Mouse (Mus musculus): Measurements from ENCODE around the gene Asna1.

Gene Asna1

DNA sequence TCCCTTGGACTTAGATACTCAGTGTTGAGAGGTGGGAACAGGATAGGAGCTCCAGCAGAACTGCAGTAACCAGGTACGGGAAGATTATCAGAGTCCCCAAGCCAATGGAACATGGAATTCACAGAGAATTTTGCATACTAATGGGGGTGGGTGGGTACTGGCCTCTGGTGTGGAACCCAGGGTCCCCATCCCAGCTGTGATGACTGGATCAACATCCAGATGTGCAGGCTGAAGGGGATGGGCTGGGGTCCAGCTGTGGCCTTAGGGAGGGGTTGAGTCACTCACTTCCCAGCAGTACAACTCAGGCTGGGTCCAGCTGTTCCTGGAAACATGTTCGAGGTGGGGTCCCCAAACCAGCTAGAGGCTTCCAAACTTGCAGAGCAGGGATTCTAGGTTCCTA, 37.2 kb downstream of the Asna1 start:
- no peak for DNase-seq

DNA sequence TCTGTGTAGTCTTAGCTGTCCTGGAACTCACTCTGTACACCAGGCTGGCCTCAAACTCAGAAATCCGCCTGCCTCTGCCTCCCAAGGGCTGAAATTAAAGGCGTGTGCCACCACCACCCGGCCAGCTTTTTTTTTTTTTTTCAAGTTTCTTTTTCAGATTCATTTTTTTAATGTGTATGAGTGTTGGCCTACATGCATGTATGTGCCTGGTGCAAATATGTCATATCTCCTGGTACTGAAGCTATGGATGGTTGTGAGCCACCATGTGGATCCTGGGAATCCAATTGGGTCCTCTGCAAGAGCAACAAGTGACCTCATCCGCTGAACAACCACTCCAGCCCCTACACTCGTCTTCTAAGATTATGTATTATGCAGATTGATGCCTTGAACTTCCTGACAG, 37.7 kb downstream of the Asna1 start:
- no peak for DNase-seq

DNA sequence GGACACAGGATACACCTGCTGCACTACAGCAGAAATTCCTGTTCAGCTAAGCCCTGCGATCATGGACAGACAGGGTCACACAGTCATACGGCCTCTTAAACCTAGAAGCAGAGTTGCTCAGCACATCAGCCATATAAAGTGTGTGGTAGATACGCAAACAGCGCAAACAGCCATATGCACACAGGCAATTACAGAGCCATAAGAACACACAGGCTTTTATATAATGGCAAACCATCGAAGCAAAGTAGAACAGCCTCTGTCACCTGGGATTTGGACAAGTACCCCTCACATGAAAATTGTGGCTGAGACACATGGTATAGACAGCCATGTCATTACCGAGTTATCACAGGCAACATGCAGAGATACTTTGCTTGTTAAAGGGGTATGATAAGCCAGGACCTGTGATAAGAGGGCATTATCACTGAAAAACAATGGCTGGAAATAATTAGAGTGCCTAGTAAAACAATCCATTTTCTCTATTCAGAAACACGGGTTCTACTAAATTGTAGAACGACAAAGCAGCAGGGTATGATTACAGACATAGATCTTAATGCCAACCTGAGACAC, 38.6 kb downstream of the Asna1 start:
- DNase-seq: no peak

DNA sequence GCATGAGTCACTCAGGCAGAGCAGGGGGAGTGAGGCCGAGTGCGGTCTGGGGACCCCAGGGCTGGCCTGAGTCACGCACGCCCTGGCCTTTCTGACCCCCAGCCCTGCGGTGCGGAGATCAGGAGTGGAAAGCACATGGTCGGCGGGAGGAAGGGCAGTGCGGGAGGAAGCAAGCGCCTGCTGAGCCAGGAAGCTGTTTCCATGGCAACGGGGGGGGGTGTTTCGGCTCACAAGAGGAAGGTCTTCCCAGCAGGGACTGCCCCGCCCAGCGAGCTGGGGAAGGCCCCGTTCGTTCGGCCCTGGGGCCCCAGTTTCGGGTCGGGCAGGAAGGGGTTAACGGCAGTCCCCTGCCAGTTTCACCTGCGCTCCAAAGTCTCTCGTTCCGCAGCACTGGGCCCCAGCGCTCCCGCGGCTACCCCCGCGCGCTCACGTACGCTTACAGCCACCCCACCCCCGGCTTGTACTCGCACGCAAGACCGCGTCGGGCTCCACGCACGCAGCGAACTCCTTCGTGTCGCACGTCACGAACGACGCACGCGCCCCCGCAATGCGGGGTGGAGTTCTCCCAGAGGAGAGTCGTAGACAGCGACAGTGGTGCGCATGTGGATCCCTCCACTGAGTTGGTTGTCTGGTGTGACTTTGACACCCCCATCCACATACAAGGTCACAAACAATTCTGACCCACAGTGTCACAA, 39.2 kb downstream of the Asna1 start:
- DNase-seq: peak; percentile 89

DNA sequence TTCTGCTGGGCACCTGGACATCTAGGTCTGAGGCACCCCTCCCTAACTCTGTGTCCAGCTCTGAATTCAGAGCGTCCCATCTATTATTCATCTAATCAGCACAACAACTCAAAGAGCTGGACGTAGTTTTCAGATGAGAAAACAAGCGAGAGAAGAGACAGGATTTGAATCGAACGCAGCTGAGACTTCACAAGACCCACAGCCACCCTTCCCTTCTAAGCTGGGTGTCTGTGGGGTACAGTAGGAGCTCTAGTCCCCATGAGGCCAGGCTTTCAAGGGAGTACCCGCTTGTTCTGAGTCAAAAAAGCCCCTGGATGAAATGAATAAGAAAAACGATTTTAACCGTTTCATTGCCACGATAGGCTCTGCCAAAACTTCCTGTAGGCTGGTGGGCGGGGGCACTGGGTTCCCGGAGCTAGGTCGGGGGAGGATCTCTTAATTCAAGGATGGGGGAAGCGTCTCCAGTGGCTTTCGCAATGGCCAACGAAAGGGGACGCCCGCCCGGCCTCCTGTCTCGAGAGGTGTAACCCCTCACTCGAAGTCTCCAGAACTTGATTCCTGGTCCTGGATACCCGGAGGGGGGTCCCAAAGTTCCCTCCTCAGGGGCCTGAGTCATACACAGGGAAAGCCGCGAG, 39.9 kb downstream of the Asna1 start:
- no peak for DNase-seq

DNA sequence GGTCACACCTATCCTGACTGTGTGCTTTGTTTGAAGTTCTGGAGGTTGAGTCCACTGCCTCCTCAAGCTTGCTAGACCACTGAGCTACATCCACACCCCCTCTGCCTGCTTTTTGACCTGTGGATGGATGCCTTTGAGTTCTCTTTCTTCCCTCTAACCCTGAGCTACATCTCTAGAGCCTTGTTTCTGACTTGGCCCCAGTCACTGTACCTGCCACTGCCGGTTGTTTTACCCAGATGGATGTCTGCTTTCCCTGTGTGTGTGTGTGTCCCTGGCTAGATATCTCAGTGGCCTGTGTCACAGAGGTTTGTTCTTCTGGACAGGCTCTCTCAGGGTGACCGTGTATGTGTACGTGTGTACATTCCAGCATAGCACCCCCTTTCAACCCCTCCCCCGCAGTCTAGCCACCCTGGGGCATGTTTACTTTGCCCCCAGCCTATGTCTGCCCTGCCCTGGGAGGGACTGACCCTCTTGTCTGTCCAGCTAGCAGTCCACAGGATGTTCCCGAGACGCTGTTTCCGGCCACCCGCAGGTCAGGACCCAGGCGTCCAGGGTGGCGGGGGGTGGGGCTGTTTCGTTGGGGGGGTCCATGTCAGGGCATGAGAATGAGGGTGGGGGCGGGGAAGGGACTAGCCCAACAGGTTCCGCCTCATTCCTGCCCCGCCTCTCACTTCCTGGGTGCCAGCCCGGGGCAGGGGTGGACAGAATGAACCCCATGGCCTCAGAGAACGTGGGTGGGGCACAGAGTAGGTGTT, 40.6 kb downstream of the Asna1 start:
- no peak for DNase-seq

DNA sequence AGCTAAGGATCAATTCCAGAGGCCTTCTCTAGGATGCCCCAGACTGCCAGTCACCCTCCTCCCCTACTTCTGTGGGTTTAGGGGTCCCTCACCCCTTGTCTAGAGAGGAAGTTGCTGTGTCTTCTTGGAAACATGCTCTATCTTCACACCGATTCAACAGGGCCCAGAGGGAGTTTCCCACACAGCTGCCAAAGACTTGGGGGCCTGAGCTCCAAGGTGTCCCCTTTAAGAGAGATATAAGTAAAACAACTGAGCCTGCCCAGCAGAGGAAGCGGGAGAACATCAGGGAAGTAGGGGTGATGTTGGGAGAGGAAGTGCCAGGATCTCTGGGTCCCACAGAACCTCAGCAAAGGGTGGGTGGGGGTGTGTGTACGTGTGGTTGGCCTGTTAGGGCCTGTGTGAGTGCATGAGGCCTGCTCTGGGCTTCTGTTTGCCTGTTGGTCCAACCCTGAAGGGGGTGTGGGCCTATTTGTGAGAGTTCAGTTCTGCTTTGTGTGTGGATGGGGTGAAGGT, 42.5 kb downstream of the Asna1 start:
- DNase-seq: no peak

DNA sequence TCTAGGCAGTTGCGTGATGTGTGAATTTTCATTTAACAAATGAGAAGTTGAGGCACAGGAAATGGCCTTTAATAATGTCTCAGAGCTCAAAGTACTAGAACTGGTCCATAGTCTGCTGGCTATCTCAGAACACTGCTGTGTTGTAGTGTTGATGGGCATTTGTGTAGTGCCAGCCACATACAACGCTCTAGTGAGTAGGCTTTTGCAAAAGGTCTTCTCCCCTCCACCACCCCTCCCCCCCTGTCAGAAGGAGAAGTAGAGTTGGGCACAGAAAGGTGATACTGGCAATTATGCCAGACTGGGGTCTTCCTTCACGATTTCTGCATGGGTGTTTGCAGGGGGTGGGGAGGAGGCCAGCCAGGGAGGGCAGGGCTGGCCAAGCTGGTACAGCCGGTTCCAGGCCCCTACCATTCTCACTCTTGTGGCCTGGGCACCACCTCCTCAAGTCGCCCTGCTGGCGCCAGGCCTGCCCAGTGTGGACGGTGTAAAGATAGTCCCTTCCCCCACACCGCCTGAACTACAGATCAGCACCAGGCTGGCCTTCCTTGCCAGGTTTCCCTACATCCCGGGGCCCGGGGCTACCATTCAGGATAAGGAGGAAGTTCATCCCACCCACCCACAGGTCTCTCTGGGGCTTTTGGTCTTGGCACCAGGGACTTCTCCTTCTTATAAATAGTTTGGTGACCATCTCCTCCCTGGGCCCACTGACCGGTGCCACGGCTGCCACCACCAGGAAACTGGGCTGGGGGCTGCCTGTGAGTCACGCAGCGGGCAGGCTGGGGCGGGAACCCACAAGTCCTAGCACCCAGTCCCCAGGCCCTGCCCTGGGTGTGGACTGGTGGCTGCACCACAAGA, 43.2 kb downstream of the Asna1 start:
- no peak for DNase-seq

DNA sequence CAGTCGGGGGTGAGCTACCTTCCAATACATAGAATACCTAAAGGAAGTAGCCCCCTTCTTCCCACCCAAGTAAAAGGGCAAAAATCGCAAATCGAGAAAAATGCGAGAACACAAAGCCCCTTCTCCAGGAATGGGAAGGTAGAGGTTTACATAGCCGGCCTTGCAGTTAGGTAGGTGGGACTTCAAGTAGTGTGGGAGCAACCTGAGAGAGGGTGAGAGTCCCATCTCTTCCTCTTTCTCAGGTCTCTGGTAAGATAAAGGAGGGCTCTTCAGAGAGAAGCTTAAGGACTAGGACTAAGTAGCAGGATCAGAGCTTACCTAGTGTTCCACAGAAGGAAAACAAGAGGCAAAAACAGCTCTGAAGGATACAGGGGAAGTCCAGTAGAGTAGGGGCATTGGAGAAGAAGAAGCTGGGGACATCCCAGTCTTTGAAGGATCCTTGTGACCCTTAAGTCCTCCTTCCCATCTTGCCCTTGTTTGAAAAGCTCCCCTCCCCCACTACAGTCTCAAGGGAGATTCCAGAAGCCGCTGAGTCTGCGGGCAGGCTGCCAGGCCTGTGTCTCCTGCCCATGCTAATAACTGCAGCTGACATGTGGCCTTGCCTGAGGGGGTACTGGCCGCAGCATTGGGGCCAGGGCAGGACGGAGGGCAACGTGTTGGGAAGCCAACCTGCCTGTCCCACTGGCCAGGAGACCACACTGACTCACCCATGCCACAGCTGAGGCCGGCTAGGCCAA, 44.3 kb downstream of the Asna1 start:
- peak; percentile 59 for DNase-seq

DNA sequence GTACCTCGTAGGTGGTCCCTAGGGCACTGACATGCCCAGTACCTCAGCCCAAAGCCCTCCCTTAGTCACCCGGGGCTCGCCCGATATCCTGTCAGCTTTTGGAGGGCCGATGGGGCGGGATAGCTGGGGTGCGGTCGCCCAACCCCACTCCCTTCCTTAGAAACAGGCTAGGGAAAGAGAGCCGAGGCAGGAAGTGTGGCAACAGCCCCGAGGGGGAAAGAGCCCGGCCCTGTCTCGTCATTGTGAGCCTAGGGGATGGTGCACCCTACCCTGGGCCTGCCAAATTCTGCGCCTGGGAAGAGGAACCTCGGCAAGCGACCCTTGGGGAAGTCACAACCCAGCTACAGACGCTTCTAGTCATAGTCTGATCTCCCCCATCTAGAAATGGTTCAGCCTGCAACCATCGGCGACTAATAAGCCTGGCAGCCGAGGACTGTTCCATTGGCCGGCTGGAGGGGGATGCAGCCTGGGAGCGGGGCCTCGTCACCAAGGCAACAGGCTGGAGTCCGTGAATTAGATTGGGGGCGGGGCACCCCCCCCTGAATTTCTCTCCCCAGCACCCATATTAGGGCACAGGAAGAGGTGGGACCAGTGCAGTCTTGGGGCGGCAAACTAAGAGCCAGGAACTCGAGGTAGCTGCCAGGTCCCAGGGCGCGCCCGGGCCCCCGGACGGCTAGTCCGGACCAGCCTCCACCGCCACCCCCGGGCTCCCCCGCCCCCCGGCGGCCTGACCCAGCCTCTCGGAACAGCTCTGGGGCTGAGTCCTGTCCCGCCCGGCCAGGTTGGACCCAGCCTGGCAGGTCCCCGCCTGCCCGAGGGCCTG, 45.3 kb downstream of the Asna1 start:
- peak; percentile 85 for DNase-seq

DNA sequence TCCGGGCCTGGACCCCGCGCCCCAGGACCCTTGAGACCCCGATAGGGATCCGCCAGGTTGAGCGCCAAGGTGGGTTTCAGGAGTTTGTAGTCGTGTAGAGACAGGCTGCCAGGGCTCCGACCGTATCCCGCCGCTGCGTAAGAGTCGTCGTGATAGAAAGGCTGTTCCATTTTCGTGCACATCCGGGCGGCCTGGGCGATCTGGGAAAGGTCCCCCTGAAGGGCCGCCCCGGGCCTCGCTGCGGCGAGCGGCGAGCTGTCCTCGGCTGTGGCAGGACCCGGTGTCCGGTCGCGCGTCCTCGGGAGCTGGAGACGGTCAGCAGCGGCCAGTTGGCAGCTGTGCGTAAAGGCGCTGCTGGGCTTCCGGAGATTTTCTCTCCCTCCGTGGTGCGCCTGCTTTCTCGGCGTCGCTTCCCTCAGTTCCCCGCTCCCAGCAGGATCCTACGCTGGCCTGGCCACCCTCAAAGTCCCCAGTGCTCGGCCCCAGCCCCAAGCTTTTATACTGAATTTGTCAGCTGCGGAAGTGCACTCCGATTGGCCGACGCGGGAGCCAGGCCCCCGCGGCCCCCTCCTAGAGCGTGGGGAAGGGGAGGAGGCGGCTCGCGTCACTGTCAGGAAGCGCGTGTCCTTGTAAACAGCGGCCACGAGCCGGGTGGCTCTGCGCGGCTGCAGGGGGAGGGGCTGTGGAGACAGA, 46.7 kb downstream of the Asna1 start, which contains the start of gene Junb:
TSS of gene Junb (minus strand) at position 471 of the 693 bp plus-strand sequence.
- DNase-seq: peak; percentile 87

DNA sequence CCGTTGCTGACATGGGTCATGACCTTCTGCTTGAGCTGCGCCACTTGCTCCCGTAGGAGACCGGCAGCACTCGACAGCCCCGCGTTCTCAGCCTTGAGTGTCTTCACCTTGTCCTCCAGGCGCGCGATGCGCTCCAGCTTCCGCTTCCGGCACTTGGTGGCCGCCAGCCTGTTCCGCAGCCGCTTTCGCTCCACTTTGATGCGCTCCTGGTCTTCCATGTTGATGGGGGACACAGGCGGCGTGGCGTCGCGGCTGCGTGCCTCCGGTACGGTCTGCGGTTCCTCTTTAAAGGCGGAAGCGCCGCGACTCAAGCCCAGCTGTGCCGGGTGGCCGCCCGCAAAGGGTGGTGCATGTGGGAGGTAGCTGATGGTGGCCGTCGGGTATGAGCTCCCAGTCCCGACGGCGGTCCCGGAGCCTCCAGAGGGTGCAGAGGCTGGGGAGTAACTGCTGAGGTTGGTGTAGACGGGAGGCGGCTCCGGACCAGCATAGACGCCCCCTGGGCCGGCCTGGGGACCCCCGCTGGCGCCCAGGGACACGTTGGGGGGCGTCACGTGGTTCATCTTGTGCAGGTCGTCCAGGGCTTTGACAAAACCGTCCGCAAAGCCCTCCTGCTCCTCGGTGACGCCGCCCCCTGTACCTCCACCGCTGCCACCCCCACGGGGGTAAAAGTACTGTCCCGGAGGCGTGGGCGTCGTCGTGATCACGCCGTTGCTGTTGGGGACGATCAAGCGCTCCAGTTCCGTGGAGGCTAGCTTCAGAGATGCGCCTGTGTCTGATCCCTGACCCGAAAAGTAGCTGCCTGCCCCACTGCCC, 47.4 kb downstream of the Asna1 start:
- peak; percentile 55 for DNase-seq

DNA sequence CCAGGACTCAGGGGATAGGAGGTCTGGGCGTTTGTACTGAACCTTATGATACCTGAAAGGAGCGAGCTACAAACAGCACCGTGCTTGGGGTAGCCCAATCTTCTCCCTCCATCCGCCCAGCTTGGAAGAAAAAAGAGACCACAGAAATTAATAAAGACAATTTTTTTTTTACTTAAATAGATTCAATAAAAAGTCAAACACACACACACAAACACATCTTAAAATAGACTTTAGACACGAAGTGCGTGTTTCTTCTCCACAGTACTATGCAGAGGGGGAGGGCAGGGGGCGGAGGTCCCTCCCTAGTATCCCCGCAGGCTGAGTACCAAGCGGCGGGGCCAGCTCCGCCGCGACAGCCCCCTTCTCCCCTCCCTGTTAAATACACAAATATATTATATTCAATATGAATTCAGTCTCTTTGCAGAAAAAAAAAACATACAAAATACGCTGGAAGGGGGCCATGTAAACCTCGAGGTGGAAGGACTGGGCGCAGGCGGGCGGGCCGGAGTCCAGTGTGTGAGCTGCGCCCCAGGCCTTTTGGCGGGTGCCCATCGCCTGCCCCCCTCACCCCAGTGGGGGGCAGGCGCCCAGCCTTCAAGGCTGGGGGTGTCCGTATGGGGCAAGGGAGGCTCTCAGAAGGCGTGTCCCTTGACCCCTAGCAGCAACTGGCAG, 48.2 kb downstream of the Asna1 start:
- DNase-seq: peak; percentile 51

DNA sequence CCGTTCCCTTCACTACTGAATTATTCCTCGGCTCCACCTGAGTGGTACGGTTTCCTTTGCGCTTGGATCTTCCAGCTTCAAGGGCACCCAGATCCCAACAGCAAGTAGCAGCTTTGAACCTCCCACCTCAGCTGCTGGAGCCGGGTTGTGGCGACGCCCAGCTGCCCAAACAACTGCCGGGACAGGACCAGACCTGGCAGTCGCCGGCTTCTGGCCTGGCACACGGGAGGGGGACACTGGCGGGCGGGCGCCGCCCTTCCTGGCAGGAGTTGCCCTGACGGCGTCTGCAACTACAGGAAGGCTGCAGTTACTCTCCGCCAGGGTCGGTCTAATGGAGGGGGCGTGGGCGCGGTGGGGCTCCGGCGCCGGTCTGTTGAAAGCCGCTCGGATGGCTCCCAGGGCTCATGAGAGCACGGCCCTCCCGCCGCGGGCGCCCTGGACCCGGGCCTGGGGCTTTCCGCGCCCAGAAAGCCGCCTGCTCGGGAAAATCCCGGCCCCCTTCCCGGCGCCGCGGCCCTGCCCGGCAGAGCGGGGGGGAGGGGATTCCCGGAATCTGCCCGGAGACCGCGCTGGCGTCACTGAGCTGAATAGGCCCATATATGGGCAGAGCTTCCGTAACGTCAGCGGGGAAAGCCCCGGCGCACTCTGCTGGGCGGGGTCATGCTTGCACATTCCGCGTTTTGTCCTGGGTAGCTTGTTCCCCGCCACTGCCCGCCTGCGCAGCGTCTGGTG, 48.9 kb downstream of the Asna1 start:
- DNase-seq: peak; percentile 93

DNA sequence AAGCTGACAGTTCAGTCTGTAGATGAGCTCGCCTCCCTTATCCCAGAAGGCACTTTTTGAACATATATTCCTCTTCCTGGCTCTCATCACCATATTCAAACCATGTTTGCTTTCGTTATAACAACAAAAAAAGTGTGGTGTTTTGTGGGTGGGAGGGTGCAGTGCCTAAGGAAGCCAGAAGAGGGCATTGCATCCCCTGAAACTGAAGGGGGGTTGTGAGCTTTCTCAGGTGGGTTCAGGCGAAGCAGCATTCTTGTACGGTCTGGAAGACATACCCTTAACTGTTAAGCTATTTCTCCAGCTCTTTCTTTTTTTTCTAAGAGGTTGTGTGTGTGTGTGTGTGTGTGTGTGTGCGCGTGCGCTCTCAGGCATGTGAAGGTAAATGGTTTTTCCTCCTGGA, 49.6 kb downstream of the Asna1 start:
- no peak for DNase-seq

DNA sequence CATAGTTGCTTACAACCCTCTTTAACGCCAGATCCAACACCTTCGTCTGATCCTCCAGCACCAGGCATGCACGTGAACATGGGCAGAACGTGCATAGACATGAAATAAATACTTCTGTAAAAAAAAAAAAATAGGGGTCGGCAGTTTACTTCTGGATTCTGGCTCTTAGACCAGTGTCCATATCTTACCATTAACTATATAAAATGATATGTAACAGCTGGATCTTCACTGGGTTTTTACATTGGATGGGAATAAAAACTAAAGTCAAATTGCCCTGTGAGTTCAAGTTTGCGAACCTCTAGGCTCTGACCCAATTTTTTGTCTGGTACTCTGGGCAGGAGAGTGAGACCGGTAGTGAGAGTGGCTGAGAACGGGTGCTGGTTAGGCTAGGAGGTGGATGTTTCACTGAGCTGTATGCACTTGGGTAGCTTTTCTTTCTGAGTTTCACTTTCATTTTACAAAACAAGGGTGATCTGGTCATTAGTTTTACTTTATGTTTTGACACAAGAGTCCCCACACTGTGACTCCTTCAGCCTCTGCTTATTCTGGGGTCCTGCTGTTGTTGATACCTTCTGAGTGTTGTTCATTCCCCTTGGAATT, 50.4 kb downstream of the Asna1 start:
- DNase-seq: no peak

DNA sequence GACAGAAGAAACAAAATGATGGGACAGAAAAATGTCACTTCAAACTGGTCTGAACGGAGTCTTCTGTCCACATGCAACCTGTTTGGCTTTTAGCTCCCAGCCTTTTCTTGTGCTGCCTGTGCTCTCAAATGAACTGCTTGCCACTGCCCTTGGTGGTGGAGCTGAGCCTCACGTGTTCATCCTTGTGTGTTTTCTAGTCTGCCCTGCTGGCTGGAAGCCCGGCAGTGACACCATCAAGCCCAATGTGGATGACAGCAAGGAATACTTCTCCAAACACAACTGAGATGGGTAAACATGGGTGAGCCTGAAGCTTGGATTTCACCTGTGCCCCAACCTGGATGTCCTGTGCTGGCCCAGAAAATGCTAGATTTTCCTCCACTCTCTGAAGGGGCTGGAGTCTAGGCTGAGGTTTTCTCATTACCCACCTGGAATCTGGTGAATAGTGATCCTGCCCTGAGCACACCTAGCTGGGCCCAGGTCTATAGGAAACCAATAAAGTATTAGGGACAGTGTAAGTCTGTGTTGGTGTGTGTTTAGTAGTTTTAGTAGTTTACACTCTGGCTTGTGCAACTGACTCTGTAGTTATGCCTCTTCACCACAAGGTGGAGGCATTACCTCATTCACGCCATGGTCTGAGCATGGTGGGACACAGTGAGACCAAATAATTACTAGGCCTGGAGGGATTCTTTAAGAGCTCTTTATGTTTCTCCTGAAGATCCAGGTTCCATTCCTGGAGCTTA, 51.1 kb downstream of the Asna1 start:
- DNase-seq: no peak
